Mouse (Mus musculus) hindbrain, embryonic 14.5 days (tissue): ENCODE results near the gene Dzip1. TPM values are rescaled to one million over a fixed set of nuclear protein-coding genes. Genes with fewer than 3 reads are reported as not detected.

Source experiments
- ATAC-seq: fragments of 200-750 bp; cut with Nextera tagmentation; 2 replicates; pipeline ENCODE4 v1.8.0; 2017; ENCODE audit warnings: moderate number of reproducible peaks, mild to moderate bottlenecking, moderate TSS enrichment, moderate library complexity; ENCODE audit not compliant: low FRiP score
- DNase-seq: peaks from one replicate; pipeline ENCODE4 v3.0.0-alpha.2; 2015; ENCODE audit warnings: low spot score
- H3K27ac ChIP-seq: fragments of 300-500 bp; sonication (generic); 2 replicates; pipeline ENCODE4 v1.5.1; 2014; ENCODE audit warnings: mild to moderate bottlenecking, moderate library complexity
- H3K27me3 ChIP-seq: fragments of 300-500 bp; sonication (generic); 2 replicates; pipeline ENCODE4 v1.6.1; 2014; ENCODE audit warnings: mild to moderate bottlenecking, low read length, mixed read lengths; ENCODE audit not compliant: control insufficient read depth, insufficient read depth
- H3K36me3 ChIP-seq: fragments of 300-500 bp; sonication (generic); replicated peaks from 2 replicates; pipeline ENCODE4 v1.6.1; 2014; ENCODE audit not compliant: control insufficient read depth, insufficient read depth
- H3K4me1 ChIP-seq: fragments of 300-500 bp; sonication (generic); replicated peaks from 2 replicates; pipeline ENCODE4 v1.6.1; 2014; ENCODE audit warnings: antibody characterized with exemption, low read length, mixed read lengths; ENCODE audit not compliant: control insufficient read depth, insufficient read depth
- H3K4me2 ChIP-seq: fragments of 300-500 bp; sonication (generic); replicated peaks from 2 replicates; pipeline ENCODE4 v1.6.1; 2014; ENCODE audit warnings: mild to moderate bottlenecking, moderate library complexity
- H3K4me3 ChIP-seq: fragments of 300-500 bp; sonication (generic); replicated peaks from 2 replicates; pipeline ENCODE4 v1.5.1; 2014; ENCODE audit warnings: mild to moderate bottlenecking, low read length
- H3K9ac ChIP-seq: fragments of 300-500 bp; sonication (generic); 2 replicates; pipeline ENCODE4 v1.6.1; 2014
- H3K9me3 ChIP-seq: fragments of 300-500 bp; sonication (generic); 2 replicates; pipeline ENCODE4 v1.6.1; 2016; ENCODE audit warnings: low read length; ENCODE audit not compliant: control insufficient read depth
- WGBS: fragments of 180-500 bp; shearing (Covaris S2); extraction: QIAGEN DNeasy Blood & Tissue Kit; methylation state at CpG from one replicate; pipeline ENCODE4 v1.1.7; 2014; 5-methylcytosine and 5-hydroxymethylcytosine counted together
- polyA plus RNA-seq: library from polyadenylated mRNA; unstranded; fragments of >200 nt; fragmentation: Nextera tagmentation; extraction: Ambion mirVana; gene quantifications from 2 replicates; pipeline ENCODE4 v1.2.1, GENCODE M21; 2014

Dzip1 gene
- polyA plus RNA-seq, 1 experiment from 2014 or later: 105 TPM

DNA sequence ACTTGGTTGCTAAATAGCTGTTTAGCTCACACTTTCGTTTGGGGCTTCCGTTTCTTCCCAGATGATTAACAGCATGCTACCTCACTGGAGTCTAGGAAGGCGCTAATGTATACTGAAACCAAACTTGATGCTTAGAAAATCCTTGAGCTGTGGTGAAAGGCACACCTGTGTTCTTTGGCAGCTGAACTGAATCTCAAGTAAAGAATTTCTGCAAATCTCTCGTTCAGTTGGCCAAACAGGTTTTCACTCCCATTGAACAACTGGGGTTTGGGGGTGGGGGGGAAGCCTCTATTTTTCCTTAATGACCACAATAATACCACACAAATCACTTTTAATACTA lies 74.6 kb downstream of the Dzip1 start:
- H3K4me3 ChIP-seq: no peak overlapping the region
- H3K9me3 ChIP-seq: no peaks in the 10 kb centered on the region
- ATAC-seq (no peak), DNase-seq (no peak)
- WGBS: 81% methylated on average over 4 of the region's 4 CpGs
- H3K27ac ChIP-seq: no peak overlapping the region
- H3K4me1 ChIP-seq: peaks cover 6% of the 10 kb centered on the region; the same call in 1 of the 2 replicates
- H3K27me3 ChIP-seq: peaks cover 17% of the 10 kb centered on the region; the same call in 1 of the 2 replicates
- no peak overlapping the region for H3K9ac ChIP-seq
- H3K4me2 ChIP-seq: no peak overlapping the region
- no peaks in the 10 kb centered on the region for H3K36me3 ChIP-seq

DNA sequence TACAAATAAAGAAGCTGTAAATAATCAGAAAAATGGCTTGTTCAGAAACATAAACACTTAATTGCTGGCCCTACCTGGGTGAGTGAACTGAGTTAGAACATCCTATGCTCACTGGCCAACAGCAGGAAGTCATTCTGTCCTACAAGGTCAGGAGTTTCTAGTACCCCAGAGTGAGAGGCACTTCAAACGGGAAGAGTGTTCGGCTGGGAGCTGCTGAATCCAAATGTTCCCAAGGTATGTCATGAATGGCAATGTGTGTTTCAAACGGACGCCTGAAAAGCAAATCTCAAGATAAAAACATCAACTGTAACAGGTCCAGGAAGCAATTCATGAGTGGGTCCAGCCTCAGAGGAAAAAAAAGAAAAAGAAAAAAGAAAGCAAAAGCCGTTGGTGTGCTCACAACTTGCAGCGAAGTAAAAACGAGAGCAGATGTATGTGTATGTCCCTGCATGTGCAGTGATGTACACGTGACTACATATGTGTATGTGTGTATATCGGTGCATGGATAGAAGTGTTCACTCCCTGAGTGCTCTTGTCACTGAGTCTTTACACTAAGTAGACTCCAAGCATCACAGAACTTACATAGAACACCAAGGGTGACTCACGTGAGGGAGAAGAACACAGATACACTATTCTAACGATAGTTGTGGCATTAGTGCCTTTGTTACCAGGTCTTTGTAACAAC lies 75.1 kb downstream of the Dzip1 start:
- Histone ChIP-seq H3K4me3 (no peak overlapping the region), H3K4me2 (no peak overlapping the region), H3K27me3 (peaks cover 17% of the 10 kb centered on the region; the same call in 1 of the 2 replicates), H3K9ac (no peak overlapping the region), H3K36me3 (no peaks in the 10 kb centered on the region), H3K4me1 (peaks cover 2% of the 10 kb centered on the region; the same call in 1 of the 2 replicates), H3K27ac (no peak overlapping the region), H3K9me3 (no peaks in the 10 kb centered on the region)
- DNase-seq (no peak), ATAC-seq (no peak)
- 84% methylated on average over 11 of the region's 11 CpGs for WGBS

DNA sequence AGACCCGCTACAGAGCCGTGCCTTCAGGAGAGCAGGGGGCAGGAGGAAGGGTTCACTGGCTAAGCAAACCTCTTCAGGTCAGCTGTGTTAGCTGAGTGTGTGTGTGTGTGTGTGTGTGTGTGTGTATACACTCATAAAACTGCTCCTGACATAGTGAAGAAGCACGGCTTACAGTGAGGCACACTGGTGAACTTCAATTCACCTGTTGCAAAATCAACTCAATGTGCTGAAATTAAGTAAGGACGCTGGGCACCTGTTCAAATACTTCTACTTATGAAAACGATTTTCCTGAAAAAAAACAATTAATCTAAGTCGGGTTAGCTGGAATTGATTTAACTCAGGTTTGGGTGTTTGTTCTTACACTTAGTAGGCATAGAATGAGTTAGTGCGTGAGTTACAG lies 77.1 kb downstream of the Dzip1 start:
- H3K4me2 ChIP-seq: no peak overlapping the region
- no peak overlapping the region for H3K27ac ChIP-seq
- peaks cover 3% of the 10 kb centered on the region; the same call in 1 of the 2 replicates for H3K27me3 ChIP-seq
- no peak overlapping the region for H3K9ac ChIP-seq
- H3K4me3 ChIP-seq: no peak overlapping the region
- no peak for DNase-seq
- 87% methylated on average over 7 of the region's 7 CpGs for WGBS
- no peaks in the 10 kb centered on the region for H3K4me1 ChIP-seq
- H3K36me3 ChIP-seq: no peaks in the 10 kb centered on the region
- H3K9me3 ChIP-seq: no peaks in the 10 kb centered on the region
- ATAC-seq: no peak

DNA sequence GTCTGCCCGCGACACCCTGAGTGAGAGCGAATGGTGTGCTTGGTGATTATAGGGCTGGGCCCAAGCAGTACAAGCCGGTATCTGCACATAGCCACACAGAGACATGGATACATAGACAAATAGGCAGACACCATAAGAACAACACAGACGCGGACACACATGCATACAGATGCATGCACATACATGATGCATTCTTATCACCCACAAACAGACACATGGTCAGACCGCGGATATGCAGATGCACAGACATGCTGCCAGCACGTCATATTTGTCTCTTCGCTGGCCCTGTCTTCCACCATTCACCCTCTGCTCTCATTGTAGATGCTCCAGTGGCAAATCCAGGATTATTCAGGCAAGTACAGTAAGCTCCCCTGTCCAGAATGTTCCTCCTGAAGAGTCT lies 78.4 kb downstream of the Dzip1 start:
- Histone ChIP-seq H3K9ac (no peak overlapping the region), H3K4me2 (no peak overlapping the region), H3K9me3 (no peaks in the 10 kb centered on the region), H3K4me3 (no peak overlapping the region), H3K4me1 (no peaks in the 10 kb centered on the region), H3K27ac (no peak overlapping the region), H3K27me3 (no peaks in the 10 kb centered on the region), H3K36me3 (no peaks in the 10 kb centered on the region)
- DNase-seq: no peak
- 94% methylated on average over 10 of the region's 10 CpGs for WGBS
- ATAC-seq: no peak

DNA sequence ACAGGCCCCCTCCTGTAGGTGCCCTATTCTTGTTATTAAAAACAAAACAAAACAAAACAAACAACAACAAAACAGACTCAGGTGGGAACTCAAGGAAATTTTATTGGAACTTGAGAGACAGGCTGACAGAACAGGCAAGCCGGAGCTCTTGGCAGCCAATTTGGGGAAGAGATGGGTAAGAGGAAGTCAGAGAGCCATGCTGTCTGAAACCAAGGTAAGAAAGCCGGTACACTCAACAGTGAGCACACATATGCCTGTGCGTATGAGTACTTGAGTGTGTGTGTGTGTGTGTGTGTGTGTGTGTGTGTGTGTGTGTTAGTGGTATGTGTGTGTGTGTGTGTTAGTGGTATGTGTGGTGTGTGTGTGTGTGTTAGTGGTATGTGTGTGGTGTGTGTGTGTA lies 82.9 kb downstream of the Dzip1 start:
- H3K27ac ChIP-seq: no peak overlapping the region
- no peaks in the 10 kb centered on the region for H3K36me3 ChIP-seq
- ATAC-seq (no peak), DNase-seq (no peak)
- H3K4me1 ChIP-seq: no peaks in the 10 kb centered on the region
- H3K4me2 ChIP-seq: no peak overlapping the region
- no peaks in the 10 kb centered on the region for H3K27me3 ChIP-seq
- H3K9ac ChIP-seq: no peak overlapping the region
- 88% methylated on average over 3 of the region's 3 CpGs for WGBS
- no peak overlapping the region for H3K4me3 ChIP-seq
- no peaks in the 10 kb centered on the region for H3K9me3 ChIP-seq

DNA sequence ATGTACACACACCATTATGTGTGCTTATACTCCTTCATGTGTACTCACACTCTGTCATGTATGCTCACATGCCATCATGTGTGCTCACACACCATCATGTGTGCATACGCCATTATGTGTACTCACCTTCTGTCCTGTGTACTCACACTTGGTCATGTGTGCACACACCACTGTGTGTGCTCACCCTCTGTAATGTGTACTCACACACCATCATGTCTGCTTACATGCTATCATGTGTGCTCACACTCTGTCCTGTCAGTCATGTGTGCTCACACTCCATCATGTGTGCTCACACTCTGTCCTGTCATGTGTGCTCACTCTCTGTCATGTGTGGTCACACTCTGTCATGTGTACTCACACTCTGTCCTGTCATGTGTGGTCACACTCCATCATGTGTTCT lies 85.2 kb downstream of the Dzip1 start:
- Histone ChIP-seq H3K36me3 (no peaks in the 10 kb centered on the region), H3K27ac (no peak overlapping the region), H3K9me3 (no peaks in the 10 kb centered on the region), H3K4me2 (no peak overlapping the region), H3K4me3 (no peak overlapping the region), H3K9ac (no peak overlapping the region), H3K4me1 (no peaks in the 10 kb centered on the region), H3K27me3 (no peaks in the 10 kb centered on the region)
- ATAC-seq (no peak), DNase-seq (no peak)
- 97% methylated on average over 1 of the region's 1 CpGs for WGBS

DNA sequence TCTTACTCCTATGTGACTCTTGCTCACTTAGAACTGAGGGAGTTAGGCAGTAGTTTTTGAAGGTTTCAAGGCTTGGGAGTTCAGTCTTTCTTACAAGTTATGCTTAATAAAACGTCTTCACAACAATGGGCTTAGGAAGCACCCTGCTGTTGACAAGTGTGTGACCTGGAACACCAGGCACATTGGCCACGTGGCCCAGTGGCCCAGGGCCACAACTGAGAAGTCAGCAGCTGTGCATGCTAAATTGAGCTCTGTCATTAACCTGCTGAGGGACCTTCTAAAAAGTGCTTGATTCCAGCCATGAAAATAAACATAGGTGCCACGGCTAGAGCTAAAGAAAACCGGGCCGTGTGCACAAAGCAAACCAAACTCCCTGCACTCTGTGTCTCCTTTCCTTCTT lies 85.8 kb downstream of the Dzip1 start:
- Histone ChIP-seq H3K27ac (no peak overlapping the region), H3K9ac (no peak overlapping the region), H3K27me3 (no peaks in the 10 kb centered on the region), H3K4me2 (no peak overlapping the region), H3K4me3 (no peak overlapping the region), H3K9me3 (no peaks in the 10 kb centered on the region), H3K4me1 (no peaks in the 10 kb centered on the region), H3K36me3 (no peaks in the 10 kb centered on the region)
- ATAC-seq: no peak
- no peak for DNase-seq
- WGBS: 53% methylated on average over 5 of the region's 5 CpGs

DNA sequence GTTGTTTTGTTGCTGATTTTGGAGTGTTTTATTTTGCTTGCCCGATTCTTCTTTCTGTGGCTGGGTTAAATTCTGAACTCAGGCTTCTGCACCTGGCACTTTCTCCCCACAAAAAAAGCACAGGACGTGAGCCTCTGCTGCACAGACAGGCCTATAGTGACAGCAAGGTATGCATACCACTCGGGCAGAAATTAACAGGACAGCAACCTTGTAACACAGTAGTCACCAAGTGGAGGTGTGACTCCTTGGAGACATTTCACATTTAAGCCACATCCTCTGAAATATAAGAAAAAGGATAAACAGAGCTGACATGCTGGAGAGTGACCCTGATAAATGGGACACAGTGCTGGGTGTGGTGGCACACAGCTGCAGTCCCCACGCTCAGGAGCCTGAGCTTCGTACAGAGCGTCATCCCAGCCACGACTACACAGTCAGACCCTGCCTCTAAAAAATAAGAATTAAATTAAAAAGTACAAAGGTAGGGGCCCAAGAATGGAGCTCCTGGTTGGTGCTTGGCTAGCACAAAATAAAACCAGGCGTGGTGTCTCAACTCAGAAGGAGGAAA lies 86.6 kb downstream of the Dzip1 start:
- Histone ChIP-seq H3K4me3 (no peak overlapping the region), H3K9me3 (no peaks in the 10 kb centered on the region), H3K4me1 (no peaks in the 10 kb centered on the region), H3K9ac (no peak overlapping the region), H3K36me3 (no peaks in the 10 kb centered on the region), H3K27me3 (no peaks in the 10 kb centered on the region), H3K4me2 (no peak overlapping the region), H3K27ac (no peak overlapping the region)
- no peak for DNase-seq
- 75% methylated on average over 8 of the region's 8 CpGs for WGBS
- no peak for ATAC-seq

DNA sequence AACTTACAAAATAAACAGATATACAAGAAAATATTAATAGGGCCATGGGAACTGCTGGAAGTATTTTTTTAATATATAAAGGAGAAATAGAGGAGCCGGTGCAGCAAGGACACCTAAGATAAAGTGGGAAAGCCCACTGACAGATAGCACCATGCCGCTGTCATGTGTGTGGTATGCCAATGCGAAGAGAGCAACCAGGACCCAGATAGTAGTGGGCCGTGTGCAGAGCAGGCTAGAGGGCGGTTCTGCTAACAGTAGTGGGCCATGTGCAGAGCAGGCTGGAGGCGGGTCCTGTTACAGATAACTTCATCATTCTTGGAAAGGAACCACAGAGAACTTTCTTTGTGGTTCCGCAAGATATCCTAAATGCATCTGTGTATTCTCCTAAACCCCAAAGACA lies 88.5 kb downstream of the Dzip1 start:
- no peaks in the 10 kb centered on the region for H3K27me3 ChIP-seq
- no peak overlapping the region for H3K4me3 ChIP-seq
- H3K4me2 ChIP-seq: no peak overlapping the region
- H3K9ac ChIP-seq: no peak overlapping the region
- H3K4me1 ChIP-seq: no peaks in the 10 kb centered on the region
- ATAC-seq (no peak), DNase-seq (no peak)
- H3K27ac ChIP-seq: no peak overlapping the region
- H3K9me3 ChIP-seq: no peaks in the 10 kb centered on the region
- H3K36me3 ChIP-seq: no peaks in the 10 kb centered on the region
- whole genome bisulfite sequencing: 89% methylated on average over 7 of the region's 7 CpGs

DNA sequence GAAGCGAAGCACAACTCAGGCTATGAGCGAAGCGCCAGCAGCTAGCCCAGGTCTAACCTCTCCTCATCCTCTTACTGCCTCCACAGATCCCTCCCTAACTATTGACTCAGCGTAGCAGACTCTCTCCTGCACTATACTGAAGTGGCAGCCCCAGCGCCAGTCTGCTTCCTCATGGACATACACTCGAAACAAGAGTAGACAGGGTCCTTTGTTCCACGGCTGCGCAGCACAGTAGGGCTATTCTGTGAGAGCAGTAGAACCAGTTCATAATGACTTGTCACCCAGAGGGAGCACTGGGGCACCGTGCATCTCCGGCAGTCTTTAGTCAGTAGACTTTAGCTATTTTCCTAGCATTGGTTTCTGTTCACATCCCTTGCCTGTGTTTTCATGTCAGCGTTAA lies 89.1 kb downstream of the Dzip1 start:
- Histone ChIP-seq H3K27ac (no peak overlapping the region), H3K4me1 (no peaks in the 10 kb centered on the region), H3K27me3 (no peaks in the 10 kb centered on the region), H3K4me3 (no peak overlapping the region), H3K9ac (no peak overlapping the region), H3K9me3 (no peaks in the 10 kb centered on the region), H3K36me3 (no peaks in the 10 kb centered on the region), H3K4me2 (no peak overlapping the region)
- 75% methylated on average over 11 of the region's 11 CpGs for WGBS
- DNase-seq (no peak), ATAC-seq (no peak)
